Mouse (Mus musculus) B cell, adult 67 days (primary cell): ENCODE measurements around the gene Gm8011. TPM values are rescaled to one million over a fixed set of nuclear protein-coding genes. Genes with fewer than 3 reads are reported as not detected.

Experiments
- total RNA-seq, 2 experiments: library from RNA; stranded (reverse); gene quantifications; 4 replicates each; pipeline ENCODE4 v1.2.4; 2023

The Gm8011 gene
- total RNA-seq = not detected

DNA sequence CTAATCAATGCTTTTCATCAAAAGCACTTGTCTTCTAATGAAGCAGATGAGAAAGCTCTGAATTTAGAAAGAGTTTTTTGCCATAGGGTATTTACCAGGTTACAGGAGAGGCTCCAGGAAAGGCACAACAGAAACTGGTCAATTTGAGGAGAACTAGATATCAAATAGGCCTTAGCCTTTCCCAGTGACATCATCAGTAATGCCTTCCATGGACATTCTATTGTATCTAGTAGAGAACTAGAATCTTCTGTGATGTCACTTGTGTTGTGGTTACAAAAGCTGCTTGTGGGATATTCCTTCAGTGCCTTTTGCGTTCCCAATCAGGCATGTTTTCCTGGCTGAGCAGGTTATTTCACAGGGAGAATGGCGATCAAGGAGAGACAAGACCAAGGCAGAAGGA is at the start of gene Gm8011:
Gene Gm8011, plus strand, starts transcription at position 301 of the 400 bp plus-strand sequence.

DNA sequence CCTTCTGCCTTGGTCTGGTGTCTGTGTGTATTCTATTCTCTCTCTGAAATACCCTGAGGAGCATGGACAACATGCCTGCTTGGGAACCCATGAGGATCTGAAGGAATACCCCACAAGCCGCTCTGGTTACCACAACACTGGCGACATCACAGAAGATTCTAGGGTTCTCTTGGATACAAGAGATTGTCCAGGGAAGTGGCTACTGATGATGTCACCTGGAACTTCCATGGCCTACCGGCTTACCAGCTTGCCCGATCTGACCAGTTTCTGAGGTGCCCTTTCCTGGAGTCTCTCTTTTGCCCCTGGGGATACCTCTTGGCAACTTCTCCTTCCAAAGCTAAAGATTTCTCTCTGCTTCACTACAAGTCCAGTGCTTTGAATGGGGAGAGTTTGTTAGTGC is 24.1 kb upstream of the Gm8011 start, which contains the start of gene Gm8005:
Gene Gm8005, minus strand, starts transcription at position 101 of the 400 bp plus-strand sequence.

DNA sequence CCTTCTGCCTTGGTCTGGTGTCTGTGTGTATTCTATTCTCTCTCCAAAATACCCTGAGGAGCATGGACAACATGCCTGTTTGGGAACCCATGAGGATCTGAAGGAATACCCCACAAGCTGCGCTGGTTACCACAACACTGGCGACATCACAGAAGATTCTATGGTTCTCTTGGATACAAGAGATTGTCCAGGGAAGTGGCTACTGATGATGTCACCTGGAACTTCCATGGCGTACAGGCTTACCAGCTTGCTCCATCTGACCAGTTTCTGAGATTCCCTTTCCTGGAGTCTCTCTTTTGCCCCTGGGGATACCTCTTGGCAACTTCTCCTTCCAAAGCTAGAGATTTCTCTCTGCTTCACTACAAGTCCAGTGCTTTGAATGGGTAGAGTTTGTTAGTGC is 38.6 kb downstream of the Gm8011 start, which contains the start of gene Gm8020:
Gene Gm8020, minus strand, starts transcription at position 101 of the 400 bp plus-strand sequence.

Other genes with a start within 250 kb of the Gm8011 start
- not detected for gene Gm17026, start 203.8 kb upstream of the Gm8011 start, total RNA-seq
- not detected for gene Gm9611, start 166.5 kb upstream of the Gm8011 start, total RNA-seq
- not detected for gene Gm7995, start 153.7 kb upstream of the Gm8011 start, total RNA-seq
- not detected for gene Gm8005, start 24.2 kb upstream of the Gm8011 start, total RNA-seq
- not detected for gene Gm8020, start 38.5 kb downstream of the Gm8011 start, total RNA-seq
- not detected for gene Gm8024, start 60.4 kb downstream of the Gm8011 start, total RNA-seq
- gene Gm17124, start 136.0 kb downstream of the Gm8011 start, total RNA-seq = not detected
- not detected for gene Gm3633, start 178.0 kb downstream of the Gm8011 start, total RNA-seq
- not detected for gene Gm10378, start 192.1 kb downstream of the Gm8011 start, total RNA-seq